Comparison of ENCODE assay signal across 27 mouse cellular contexts in genomic region chr7:99275131-99275530, GRCm38 (mm10). TPM values are rescaled to one million over a fixed set of nuclear protein-coding genes. Genes with fewer than 3 reads are reported as not detected.
DNase-seq lines count a peak whose midpoint lies in the region; ATAC-seq lines count a peak whose summit lies in the region.
"Had no signal": no experiment of that assay in that cellular context is flagged by ENCODE, and none has a peak within 500 bp of the region (broad histone marks: within the 10 kb centered on the region; RNA-seq: fewer than 3 reads in every experiment).

No protein-coding gene starts in this region.

- H3K4me3 ChIP-seq in forebrain, embryonic 15.5 days: no peak overlapping the region
- no peak overlapping the region for H3K4me3 ChIP-seq in forebrain, embryonic 12.5 days (replicated peaks)
- no peak overlapping the region for H3K4me3 ChIP-seq in neural tube, embryonic 12.5 days
- H3K4me3 ChIP-seq in hindbrain, embryonic 16.5 days (ENCODE audit: low read length): peak overlapping the region; percentile 6; the same call in 1 of the 2 replicates
- no peak overlapping the region for H3K4me3 ChIP-seq in neural tube, embryonic 13.5 days
- H3K4me3 ChIP-seq: embryonic facial prominence, embryonic 10.5 days; heart, adult 2 months; limb, embryonic 10.5 days; liver, embryonic 15.5 days; stomach, embryonic 15.5 days had no signal

- H3K9ac ChIP-seq in forebrain, embryonic 15.5 days (replicated peaks): no peak overlapping the region
- H3K9ac ChIP-seq in forebrain, embryonic 12.5 days: no peak overlapping the region
- H3K9ac ChIP-seq in neural tube, embryonic 12.5 days: no peak overlapping the region
- no peak overlapping the region for H3K9ac ChIP-seq in hindbrain, embryonic 16.5 days (ENCODE audit: low read depth, low read length)
- no peak overlapping the region for H3K9ac ChIP-seq in neural tube, embryonic 13.5 days
- H3K9ac ChIP-seq: liver, embryonic 15.5 days; stomach, embryonic 15.5 days had no signal

- ATAC-seq in forebrain, embryonic 15.5 days (replicated peaks): peak; percentile 41; the same call in 1 of the 2 replicates
- no peak for ATAC-seq in forebrain, embryonic 12.5 days (ENCODE audit: low FRiP score)
- ATAC-seq in neural tube, embryonic 12.5 days (ENCODE audit: low FRiP score, low read depth): no peak
- no peak for ATAC-seq in hindbrain, embryonic 16.5 days
- no peak for ATAC-seq in neural tube, embryonic 13.5 days (ENCODE audit: low read depth)
- ATAC-seq: CD4-positive, CD25-positive, alpha-beta regulatory T cell, adult 4 months; inflammation-experienced regulatory T-cells, adult 6 months had no signal

- no peak for DNase-seq in neural tube, embryonic 10.5 days (ENCODE audit: extremely low spot score, low spot score)
- DNase-seq in lung, postnatal 36 days: no peak
- DNase-seq in urinary bladder, postnatal 36 days (ENCODE audit: low spot score in 2 of 2): no peak
- DNase-seq: adrenal gland, postnatal 25 days; cerebellum, adult 11 months; cerebellum, adult 9-11 months; gastrocnemius, postnatal 36 days; heart, adult 2 months; kidney, adult 2 months; kidney, postnatal 10 days; liver; right cerebral cortex, adult 18-20 months; right cerebral cortex, postnatal 4 days; thymus, adult 18-20 months; thymus, postnatal 4 days had no signal

- H3K27me3 ChIP-seq in forebrain, embryonic 15.5 days: no peaks in the 10 kb centered on the region
- no peaks in the 10 kb centered on the region for H3K27me3 ChIP-seq in forebrain, embryonic 12.5 days
- H3K27me3 ChIP-seq in neural tube, embryonic 12.5 days (replicated peaks): 0 out of 2 replicates have a peak, but pooled peaks cover 2% of the 10 kb centered on the region
- H3K27me3 ChIP-seq in hindbrain, embryonic 16.5 days (replicated peaks; ENCODE audit: control insufficient read depth, insufficient read depth, low read length): no peaks in the 10 kb centered on the region
- no peaks in the 10 kb centered on the region for H3K27me3 ChIP-seq in neural tube, embryonic 13.5 days

- H3K36me3 ChIP-seq in forebrain, embryonic 15.5 days: no peaks in the 10 kb centered on the region
- H3K36me3 ChIP-seq in forebrain, embryonic 12.5 days (replicated peaks): peaks cover 3% of the 10 kb centered on the region; the same call in 1 of the 2 replicates
- 0 out of 2 replicates have a peak, but pooled peaks cover 7% of the 10 kb centered on the region for H3K36me3 ChIP-seq in neural tube, embryonic 12.5 days
- no peaks in the 10 kb centered on the region for H3K36me3 ChIP-seq in hindbrain, embryonic 16.5 days (ENCODE audit: control insufficient read depth, insufficient read depth, low read length)
- H3K36me3 ChIP-seq in neural tube, embryonic 13.5 days: peaks cover 28% of the 10 kb centered on the region
- H3K36me3 ChIP-seq: embryonic facial prominence, embryonic 10.5 days; limb, embryonic 10.5 days; liver, embryonic 15.5 days; stomach, embryonic 15.5 days had no signal

- no peak overlapping the region for H3K4me2 ChIP-seq in forebrain, embryonic 15.5 days (replicated peaks)
- H3K4me2 ChIP-seq in forebrain, embryonic 12.5 days: no peak overlapping the region
- H3K4me2 ChIP-seq in neural tube, embryonic 12.5 days (replicated peaks): peak overlapping the region; percentile 0; the same call in 1 of the 2 replicates
- H3K4me2 ChIP-seq in hindbrain, embryonic 16.5 days (ENCODE audit: low read length): peak overlapping the region; percentile 38
- peak overlapping the region; percentile 18 for H3K4me2 ChIP-seq in neural tube, embryonic 13.5 days
- H3K4me2 ChIP-seq: liver, embryonic 15.5 days; stomach, embryonic 15.5 days had no signal

- H3K27ac ChIP-seq in forebrain, embryonic 15.5 days (replicated peaks): no peak overlapping the region
- no peak overlapping the region for H3K27ac ChIP-seq in forebrain, embryonic 12.5 days
- H3K27ac ChIP-seq in neural tube, embryonic 12.5 days: no peak overlapping the region
- no peak overlapping the region for H3K27ac ChIP-seq in hindbrain, embryonic 16.5 days (ENCODE audit: low read depth, low read length)
- H3K27ac ChIP-seq in neural tube, embryonic 13.5 days (replicated peaks): no peak overlapping the region
- H3K27ac ChIP-seq: embryonic facial prominence, embryonic 10.5 days; heart, adult 2 months; limb, embryonic 10.5 days; liver, embryonic 15.5 days; macrophage; stomach, embryonic 15.5 days had no signal

- H3K4me1 ChIP-seq in forebrain, embryonic 15.5 days: peaks cover 57% of the 10 kb centered on the region
- peaks cover 55% of the 10 kb centered on the region for H3K4me1 ChIP-seq in forebrain, embryonic 12.5 days
- peaks cover 45% of the 10 kb centered on the region for H3K4me1 ChIP-seq in neural tube, embryonic 12.5 days
- H3K4me1 ChIP-seq in hindbrain, embryonic 16.5 days (ENCODE audit: control insufficient read depth, insufficient read depth, low read depth, low read length): peaks cover 45% of the 10 kb centered on the region
- H3K4me1 ChIP-seq in neural tube, embryonic 13.5 days (replicated peaks): peaks cover 86% of the 10 kb centered on the region
- H3K4me1 ChIP-seq: liver, embryonic 15.5 days had no signal

- no peaks in the 10 kb centered on the region for H3K9me3 ChIP-seq in forebrain, embryonic 15.5 days
- H3K9me3 ChIP-seq in forebrain, embryonic 12.5 days: no peaks in the 10 kb centered on the region
- H3K9me3 ChIP-seq in neural tube, embryonic 12.5 days: no peaks in the 10 kb centered on the region
- H3K9me3 ChIP-seq in hindbrain, embryonic 16.5 days (ENCODE audit: control insufficient read depth, low read length): no peaks in the 10 kb centered on the region
- no peaks in the 10 kb centered on the region for H3K9me3 ChIP-seq in neural tube, embryonic 13.5 days
- H3K9me3 ChIP-seq: embryonic facial prominence, embryonic 10.5 days; limb, embryonic 10.5 days; liver, embryonic 15.5 days; stomach, embryonic 15.5 days had no signal

- WGBS in forebrain, embryonic 15.5 days: 34% methylated on average over 6 of the region's 6 CpGs
- 58% methylated on average over 6 of the region's 6 CpGs for whole genome bisulfite sequencing in forebrain, embryonic 12.5 days
- 60% methylated on average over 6 of the region's 6 CpGs for WGBS in neural tube, embryonic 12.5 days
- WGBS in hindbrain, embryonic 16.5 days: 21% methylated on average over 6 of the region's 6 CpGs
- WGBS in neural tube, embryonic 13.5 days: 43% methylated on average over 6 of the region's 6 CpGs

RNA-seq across cellular contexts. Expression of gene Map6, which starts 7.9 kb away (rescaled TPM):
- polyA plus RNA-seq in forebrain, embryonic 15.5 days (2015; fragmentation: Nextera tagmentation; extraction: Ambion mirVana): 77.8 and 80.9 TPM in 2 replicates
- 63.5 and 65.1 TPM in 2 replicates for polyA plus RNA-seq in forebrain, embryonic 12.5 days (2016; fragmentation: Nextera tagmentation; extraction: Ambion mirVana)
- polyA plus RNA-seq in neural tube, embryonic 12.5 days (2016; fragmentation: Nextera tagmentation; extraction: Ambion mirVana): 86.6 and 96.9 TPM in 2 replicates
- polyA plus RNA-seq in hindbrain, embryonic 16.5 days (2015; fragmentation: Nextera tagmentation; extraction: Ambion mirVana): 127 and 137 TPM in 2 replicates
- 105 and 111 TPM in 2 replicates for polyA plus RNA-seq in neural tube, embryonic 13.5 days (2015; fragmentation: Nextera tagmentation; extraction: Ambion mirVana)

RNA-seq across cellular contexts. Expression of gene Mogat2, which starts 36.7 kb away (rescaled TPM):
- 1.2 and 1.7 TPM in 2 replicates for polyA plus RNA-seq in forebrain, embryonic 15.5 days (2015; fragmentation: Nextera tagmentation; extraction: Ambion mirVana)
- polyA plus RNA-seq in forebrain, embryonic 12.5 days (2016; fragmentation: Nextera tagmentation; extraction: Ambion mirVana): 4.5 and 4.8 TPM in 2 replicates
- polyA plus RNA-seq in neural tube, embryonic 12.5 days (2016; fragmentation: Nextera tagmentation; extraction: Ambion mirVana): 6.3 and 6.6 TPM in 2 replicates
- 0.80 and 1.3 TPM in 2 replicates for polyA plus RNA-seq in hindbrain, embryonic 16.5 days (2015; fragmentation: Nextera tagmentation; extraction: Ambion mirVana)
- polyA plus RNA-seq in neural tube, embryonic 13.5 days (2015; fragmentation: Nextera tagmentation; extraction: Ambion mirVana): 2.1 and 2.8 TPM in 2 replicates
- polyA plus RNA-seq: CD4-positive, CD25-positive, alpha-beta regulatory T cell, adult 4 months; inflammation-experienced regulatory T-cells, adult 6 months had no signal

Comparison
In these comparisons a context has a peak if more than half of its experiments do, and no peak if none do; other contexts are left out.
1. H3K4me2 ChIP-seq: peak in neural tube, embryonic 12.5 days (single experiment), hindbrain, embryonic 16.5 days (single experiment) and neural tube, embryonic 13.5 days (single experiment); none in forebrain, embryonic 15.5 days (single experiment) and forebrain, embryonic 12.5 days (single experiment).